Mouse (Mus musculus): ENCODE results near the gene Wfdc1. TPM values are rescaled to one million over a fixed set of nuclear protein-coding genes. Genes with fewer than 3 reads are reported as not detected.

Gene Wfdc1
- polyA plus RNA-seq, 1 experiment from 2014 or later, result 15.6 TPM

GRCm38 (mm10) chr8:119635958-119636357 lies 30.2 kb upstream of the Wfdc1 start:
- Histone ChIP-seq H3K4me3 (ENCODE audit: low read depth, low read length) (no peak overlapping the region), H3K27me3 (replicated peaks; ENCODE audit: control insufficient read depth, insufficient read depth, low read length) (peaks cover 10% of the 10 kb centered on the region; the same call in 1 of the 2 replicates), H3K9me3 (ENCODE audit: control insufficient read depth) (no peaks in the 10 kb centered on the region), H3K4me2 (replicated peaks; ENCODE audit: low read depth) (no peak overlapping the region), H3K4me1 (replicated peaks; ENCODE audit: control insufficient read depth, insufficient read depth, low read length) (no peaks in the 10 kb centered on the region), H3K36me3 (ENCODE audit: control insufficient read depth, insufficient read depth) (no peaks in the 10 kb centered on the region), H3K9ac (ENCODE audit: low read depth, low read length) (no peak overlapping the region), H3K27ac (ENCODE audit: low read depth, low read length) (no peak overlapping the region)
- WGBS, result 46% methylated on average over 2 of the region's 2 CpGs
- ATAC-seq, result no peak
- TF ChIP-seq CTCF (IDR thresholded peaks at IDR 0.05; ENCODE audit: low read depth), result no peak

DNA sequence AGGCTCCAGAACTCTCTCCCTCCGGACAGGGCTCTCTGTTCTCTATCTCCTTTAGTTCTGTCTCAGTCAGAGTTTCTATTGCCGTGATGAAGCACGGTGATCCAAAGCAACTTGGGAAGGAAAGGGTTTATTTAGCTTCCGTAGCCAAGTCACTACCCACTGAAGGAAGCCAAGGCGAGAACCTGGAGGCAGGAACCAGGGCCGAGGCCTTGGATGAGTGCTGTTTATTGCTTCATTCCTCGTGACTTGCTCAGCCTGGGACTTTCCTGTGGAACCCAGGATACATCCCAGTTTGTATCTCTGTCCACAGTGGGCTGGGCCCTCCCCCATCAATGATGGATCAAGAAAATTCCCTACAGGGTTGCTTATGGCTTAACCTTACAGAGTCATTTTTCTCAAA lies 29.4 kb upstream of the Wfdc1 start:
- H3K4me2 ChIP-seq (replicated peaks; ENCODE audit: low read depth), result no peak overlapping the region
- H3K4me3 ChIP-seq (ENCODE audit: low read depth, low read length), result no peak overlapping the region
- no peak overlapping the region for H3K27ac ChIP-seq (ENCODE audit: low read depth, low read length)
- ATAC-seq, result no peak
- WGBS, result 60% methylated on average over 7 of the region's 7 CpGs
- no peaks in the 10 kb centered on the region for H3K4me1 ChIP-seq (replicated peaks; ENCODE audit: control insufficient read depth, insufficient read depth, low read length)
- no peaks in the 10 kb centered on the region for H3K9me3 ChIP-seq (ENCODE audit: control insufficient read depth)
- peaks cover 10% of the 10 kb centered on the region; the same call in 1 of the 2 replicates for H3K27me3 ChIP-seq (replicated peaks; ENCODE audit: control insufficient read depth, insufficient read depth, low read length)
- no peak for TF ChIP-seq CTCF (IDR thresholded peaks at IDR 0.05; ENCODE audit: low read depth)
- H3K36me3 ChIP-seq (ENCODE audit: control insufficient read depth, insufficient read depth), result no peaks in the 10 kb centered on the region
- H3K9ac ChIP-seq (ENCODE audit: low read depth, low read length), result no peak overlapping the region

GRCm38 (mm10) chr8:119637381-119637780 lies 28.8 kb upstream of the Wfdc1 start:
- WGBS, result 89% methylated on average over 4 of the region's 4 CpGs
- H3K27ac ChIP-seq (ENCODE audit: low read depth, low read length), result no peak overlapping the region

DNA sequence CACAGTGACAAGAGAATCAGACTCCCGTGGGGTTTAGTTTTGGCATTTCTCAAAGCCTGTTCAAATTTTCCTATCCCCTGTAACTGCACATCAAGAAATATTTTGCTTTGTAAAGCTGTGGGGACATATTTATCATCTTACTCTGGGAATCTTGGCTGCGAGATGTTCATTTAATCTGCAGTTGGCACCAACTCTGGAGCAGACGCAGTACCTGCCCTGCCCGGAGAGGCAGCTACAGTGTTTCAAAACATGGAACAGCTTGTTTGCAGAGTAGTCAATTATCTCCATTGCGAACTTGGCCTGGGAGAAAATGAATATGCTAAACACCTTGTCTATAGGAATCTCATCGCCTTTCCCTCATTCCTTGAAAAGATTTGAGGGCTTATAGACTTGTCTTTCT lies 27.9 kb upstream of the Wfdc1 start:
- no peak overlapping the region for H3K4me2 ChIP-seq (replicated peaks; ENCODE audit: low read depth)
- no peaks in the 10 kb centered on the region for H3K36me3 ChIP-seq (ENCODE audit: control insufficient read depth, insufficient read depth)
- no peak overlapping the region for H3K4me3 ChIP-seq (ENCODE audit: low read depth, low read length)
- no peaks in the 10 kb centered on the region for H3K9me3 ChIP-seq (ENCODE audit: control insufficient read depth)
- 78% methylated on average over 6 of the region's 6 CpGs for WGBS
- H3K27me3 ChIP-seq (replicated peaks; ENCODE audit: control insufficient read depth, insufficient read depth, low read length), result peaks cover 10% of the 10 kb centered on the region; the same call in 1 of the 2 replicates
- ATAC-seq, result no peak
- no peak for TF ChIP-seq CTCF (IDR thresholded peaks at IDR 0.05; ENCODE audit: low read depth)
- H3K27ac ChIP-seq (ENCODE audit: low read depth, low read length), result no peak overlapping the region
- H3K9ac ChIP-seq (ENCODE audit: low read depth, low read length), result no peak overlapping the region
- H3K4me1 ChIP-seq (replicated peaks; ENCODE audit: control insufficient read depth, insufficient read depth, low read length), result no peaks in the 10 kb centered on the region

More at GRCm38 (mm10) chr8:119637381-119637780, 28.8 kb upstream of the Wfdc1 start:
- ATAC-seq, result no peak
- H3K9me3 ChIP-seq (ENCODE audit: control insufficient read depth), result no peaks in the 10 kb centered on the region
- no peaks in the 10 kb centered on the region for H3K4me1 ChIP-seq (replicated peaks; ENCODE audit: control insufficient read depth, insufficient read depth, low read length)
- peaks cover 10% of the 10 kb centered on the region; the same call in 1 of the 2 replicates for H3K27me3 ChIP-seq (replicated peaks; ENCODE audit: control insufficient read depth, insufficient read depth, low read length)
- no peaks in the 10 kb centered on the region for H3K36me3 ChIP-seq (ENCODE audit: control insufficient read depth, insufficient read depth)
- no peak overlapping the region for H3K4me3 ChIP-seq (ENCODE audit: low read depth, low read length)
- no peak overlapping the region for H3K9ac ChIP-seq (ENCODE audit: low read depth, low read length)
- no peak for TF ChIP-seq CTCF (IDR thresholded peaks at IDR 0.05; ENCODE audit: low read depth)
- no peak overlapping the region for H3K4me2 ChIP-seq (replicated peaks; ENCODE audit: low read depth)

DNA sequence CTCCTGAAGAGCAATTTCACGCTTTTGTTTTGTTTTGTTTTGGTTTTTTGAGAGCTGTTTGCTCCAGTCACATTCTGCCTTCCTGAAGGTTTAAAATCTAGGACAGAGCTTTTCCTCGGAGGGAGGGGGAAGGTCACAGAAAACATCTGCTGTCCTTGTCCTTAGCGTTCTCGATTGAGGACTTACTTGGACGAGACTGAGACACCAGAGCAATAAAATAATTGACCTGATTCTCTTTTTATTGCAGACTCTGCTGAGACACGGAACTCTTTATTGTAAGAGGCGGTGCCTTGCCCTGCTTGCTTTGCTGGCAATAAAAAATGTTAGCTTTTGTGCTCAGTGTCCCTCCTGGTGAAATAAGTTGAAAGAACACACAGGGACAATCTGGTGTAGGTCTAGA lies 26.4 kb upstream of the Wfdc1 start:
- H3K9ac ChIP-seq (ENCODE audit: low read depth, low read length), result no peak overlapping the region
- no peaks in the 10 kb centered on the region; the same call in 1 of the 2 replicates for H3K27me3 ChIP-seq (replicated peaks; ENCODE audit: control insufficient read depth, insufficient read depth, low read length)
- no peak overlapping the region for H3K4me3 ChIP-seq (ENCODE audit: low read depth, low read length)
- ATAC-seq, result peak; percentile 46; the same call in 1 of the 2 replicates
- no peak overlapping the region for H3K27ac ChIP-seq (ENCODE audit: low read depth, low read length)
- H3K9me3 ChIP-seq (ENCODE audit: control insufficient read depth), result no peaks in the 10 kb centered on the region
- no peak for TF ChIP-seq CTCF (IDR thresholded peaks at IDR 0.05; ENCODE audit: low read depth)
- no peaks in the 10 kb centered on the region for H3K36me3 ChIP-seq (ENCODE audit: control insufficient read depth, insufficient read depth)
- 0 out of 2 replicates have a peak overlapping the region, but pooled peaks have one; percentile 21 for H3K4me2 ChIP-seq (replicated peaks; ENCODE audit: low read depth)
- 21% methylated on average over 7 of the region's 7 CpGs for WGBS
- H3K4me1 ChIP-seq (replicated peaks; ENCODE audit: control insufficient read depth, insufficient read depth, low read length), result no peaks in the 10 kb centered on the region

DNA sequence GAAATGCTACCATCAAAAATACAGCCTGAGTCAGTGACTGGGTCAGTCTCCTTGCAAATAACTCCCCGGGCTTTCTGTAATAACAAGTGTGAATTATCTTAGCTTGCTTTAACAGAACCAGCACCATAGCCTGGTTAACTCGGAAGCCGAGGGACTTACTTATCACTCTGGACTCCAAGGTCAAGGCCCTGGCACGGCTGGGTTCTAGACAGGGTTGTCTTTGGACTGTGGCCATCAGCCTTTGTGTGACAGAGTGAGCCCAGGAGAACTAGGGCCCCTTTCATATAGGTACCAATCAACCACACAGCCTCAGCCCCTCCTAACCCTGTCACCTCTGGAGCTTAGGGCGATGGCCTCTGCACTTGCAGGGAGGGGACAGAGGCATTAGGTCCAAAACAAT lies 25.1 kb upstream of the Wfdc1 start:
- no peak overlapping the region for H3K4me3 ChIP-seq (ENCODE audit: low read depth, low read length)
- H3K36me3 ChIP-seq (ENCODE audit: control insufficient read depth, insufficient read depth), result no peaks in the 10 kb centered on the region
- H3K9me3 ChIP-seq (ENCODE audit: control insufficient read depth), result no peaks in the 10 kb centered on the region
- H3K9ac ChIP-seq (ENCODE audit: low read depth, low read length), result no peak overlapping the region
- H3K27ac ChIP-seq (ENCODE audit: low read depth, low read length), result no peak overlapping the region
- no peak for TF ChIP-seq CTCF (IDR thresholded peaks at IDR 0.05; ENCODE audit: low read depth)
- 36% methylated on average over 5 of the region's 5 CpGs for WGBS
- no peaks in the 10 kb centered on the region for H3K4me1 ChIP-seq (replicated peaks; ENCODE audit: control insufficient read depth, insufficient read depth, low read length)
- H3K4me2 ChIP-seq (replicated peaks; ENCODE audit: low read depth), result no peak overlapping the region
- no peaks in the 10 kb centered on the region for H3K27me3 ChIP-seq (replicated peaks; ENCODE audit: control insufficient read depth, insufficient read depth, low read length)
- ATAC-seq, result no peak

- Histone ChIP-seq H3K36me3 (ENCODE audit: control insufficient read depth, insufficient read depth) (no peaks in the 10 kb centered on the region), H3K4me2 (replicated peaks; ENCODE audit: low read depth) (no peak overlapping the region), H3K9me3 (ENCODE audit: control insufficient read depth) (no peaks in the 10 kb centered on the region), H3K4me3 (ENCODE audit: low read depth, low read length) (no peak overlapping the region), H3K27ac (ENCODE audit: low read depth, low read length) (no peak overlapping the region), H3K4me1 (replicated peaks; ENCODE audit: control insufficient read depth, insufficient read depth, low read length) (no peaks in the 10 kb centered on the region), H3K9ac (ENCODE audit: low read depth, low read length) (no peak overlapping the region), H3K27me3 (replicated peaks; ENCODE audit: control insufficient read depth, insufficient read depth, low read length) (no peaks in the 10 kb centered on the region)
- no peak for ATAC-seq
- no peak for TF ChIP-seq CTCF (IDR thresholded peaks at IDR 0.05; ENCODE audit: low read depth)
- 91% methylated on average over 1 of the region's 1 CpGs for WGBS
These were observed 23.2 kb upstream of the Wfdc1 start for GRCm38 (mm10) chr8:119642960-119643359.
